Mouse (Mus musculus): ENCODE data around the gene Scgb1b18. TPM values are rescaled to one million over a fixed set of nuclear protein-coding genes. Genes with fewer than 3 reads are reported as not detected.
"Not testable (repeated sequence)": the region's sequence is repeated elsewhere in the genome, so short reads cannot be mapped to it uniquely, and the experiment has no call there.

Gene Scgb1b18
- not detected for total RNA-seq (2021)
- long read RNA-seq, experiment 1: 0 reads
- long read RNA-seq, experiment 2: 0 reads

- DNase-seq (ENCODE audit: low spot score): not testable (repeated sequence)
Measured at GRCm38 (mm10) chr7:33185268-33185667, at the start of gene Scgb1b18. Gene Scgb1b18 (plus strand): TSS chr7:33185568.

- not testable (repeated sequence) for DNase-seq (ENCODE audit: low spot score)
Measured at GRCm38 (mm10) chr7:33173764-33174163, 11.6 kb upstream of the Scgb1b18 start, which contains the start of gene Scgb2b18. Gene Scgb2b18 (minus strand): TSS chr7:33173864.

Other genes starting within 250 kb of the Scgb1b18 start
- gene Scgb2b17, start 129.0 kb upstream of the Scgb1b18 start, total RNA-seq (2021): not detected
- gene Scgb1b17, start 122.1 kb upstream of the Scgb1b18 start, total RNA-seq (2021): not detected
- gene Scgb2b18, start 11.7 kb upstream of the Scgb1b18 start, total RNA-seq (2021): not detected
- not detected for gene Scgb2b19, start 94.8 kb downstream of the Scgb1b18 start, total RNA-seq (2021)
- gene Scgb1b19, start 101.7 kb downstream of the Scgb1b18 start, total RNA-seq (2021): not detected
- gene Scgb2b20, start 180.8 kb downstream of the Scgb1b18 start, total RNA-seq (2021): not detected
- not detected for gene Scgb1b20, start 187.7 kb downstream of the Scgb1b18 start, total RNA-seq (2021)

Measured in gastrocnemius, adult 18-20 months (tissue).